Mouse (Mus musculus) urinary bladder, adult 18-20 months (tissue): ENCODE results near the gene Ankrd24.
"Not testable (repeated sequence)": the region's sequence is repeated elsewhere in the genome, so short reads cannot be mapped to it uniquely, and the experiment has no call there.

Experiments
- DNase-seq, 2 experiments: peaks; one replicate each; pipeline ENCODE4 v3.0.0; 2022; ENCODE audit warnings: low spot score in 2 of 2, mixed read lengths in 2 of 2

The Ankrd24 gene

DNA sequence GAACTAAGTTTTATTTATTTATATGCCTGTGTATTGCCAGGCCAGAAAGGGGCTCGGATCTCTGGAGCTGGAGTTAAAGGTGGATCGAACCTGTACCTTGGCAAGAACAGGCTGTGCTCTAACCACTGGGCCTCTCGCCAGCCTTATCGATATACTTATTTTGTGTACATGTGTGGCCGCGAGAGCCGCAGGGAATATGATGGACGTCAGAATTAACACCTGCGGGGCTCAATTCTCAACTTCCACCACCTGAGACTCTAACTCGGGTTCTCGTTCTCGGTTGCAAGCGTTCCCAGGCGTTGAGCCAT lies 22.7 kb upstream of the Ankrd24 start:
- no peak for DNase-seq

DNA sequence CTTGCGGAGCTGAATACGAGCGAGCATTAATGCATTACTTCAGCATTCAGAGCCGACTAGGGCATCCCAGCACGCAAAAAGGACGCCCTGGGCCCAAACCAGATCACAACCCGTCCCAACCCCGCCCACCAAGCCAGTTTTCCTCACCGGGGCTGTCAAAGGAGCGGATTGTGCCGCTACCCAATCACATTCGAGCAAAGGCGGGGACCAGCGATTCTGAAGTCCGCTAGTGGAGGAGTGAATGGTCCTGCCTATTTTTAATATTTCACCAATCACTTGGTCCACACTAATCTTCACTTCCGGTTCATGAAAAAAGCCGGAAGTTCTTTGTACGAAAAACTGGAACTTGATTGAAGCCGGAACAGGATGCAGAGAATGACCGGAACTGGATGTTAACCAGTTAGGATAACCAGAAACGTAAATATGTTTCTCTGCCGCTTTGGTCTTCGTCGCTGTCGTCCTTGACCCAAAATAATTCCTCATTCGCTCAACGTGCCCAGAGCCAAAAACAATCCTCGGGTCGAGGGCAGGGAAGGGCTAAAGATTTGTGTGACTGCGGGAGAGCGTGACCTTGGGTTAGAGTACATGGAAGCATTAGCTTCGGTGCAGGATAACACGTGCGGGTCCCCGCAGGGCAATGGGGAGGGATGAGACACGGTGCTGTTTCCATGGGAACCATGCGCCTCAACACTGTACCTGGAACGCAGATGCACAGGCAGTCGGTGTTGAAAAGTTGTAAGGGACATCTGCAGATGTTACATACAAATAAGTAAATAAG lies 22.2 kb upstream of the Ankrd24 start, which contains the start of gene BC025920:
TSS of gene BC025920 (plus strand) at position 297 of the 778 bp plus-strand sequence.
- peak; percentile 84 to 96 for DNase-seq

DNA sequence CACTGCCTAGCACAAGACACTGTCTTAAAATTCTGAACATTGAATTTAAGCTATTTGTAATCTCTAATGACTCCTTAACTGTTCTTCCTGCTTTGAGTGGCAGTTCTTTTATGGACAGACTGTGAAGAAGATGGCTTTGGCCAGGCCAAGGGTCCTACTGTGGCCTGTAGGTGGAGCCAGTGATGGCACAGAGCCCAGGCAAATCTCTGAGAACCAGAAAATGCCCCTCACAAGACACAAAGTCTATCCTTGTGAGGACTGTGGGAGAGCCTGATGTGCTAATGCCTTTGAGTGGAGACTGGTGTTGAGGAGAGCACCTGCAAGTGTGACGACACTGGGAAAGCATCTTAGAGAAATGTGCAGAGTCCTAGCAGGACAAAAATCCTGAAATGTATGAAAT lies 20.0 kb upstream of the Ankrd24 start:
- no peak for DNase-seq

DNA sequence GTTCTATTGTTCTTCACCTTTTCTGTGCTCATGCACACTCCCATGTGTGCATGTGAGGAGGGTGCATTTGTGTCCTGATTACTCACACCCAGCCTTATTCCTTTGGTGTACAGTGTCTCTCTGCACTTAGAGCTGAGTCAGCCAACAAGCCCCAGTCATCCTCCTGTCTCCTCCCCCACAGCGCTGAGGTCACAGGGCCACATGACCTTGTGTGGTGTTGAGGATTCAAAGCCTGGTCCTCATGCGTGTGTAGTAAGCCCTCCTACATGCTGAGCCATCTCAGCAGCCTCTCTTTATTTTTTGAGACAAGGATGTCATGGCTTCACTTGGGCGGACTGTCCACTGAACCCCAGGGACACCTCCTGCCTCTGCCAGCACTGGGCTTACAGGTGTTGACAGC lies 15.6 kb upstream of the Ankrd24 start:
- DNase-seq = no peak

DNA sequence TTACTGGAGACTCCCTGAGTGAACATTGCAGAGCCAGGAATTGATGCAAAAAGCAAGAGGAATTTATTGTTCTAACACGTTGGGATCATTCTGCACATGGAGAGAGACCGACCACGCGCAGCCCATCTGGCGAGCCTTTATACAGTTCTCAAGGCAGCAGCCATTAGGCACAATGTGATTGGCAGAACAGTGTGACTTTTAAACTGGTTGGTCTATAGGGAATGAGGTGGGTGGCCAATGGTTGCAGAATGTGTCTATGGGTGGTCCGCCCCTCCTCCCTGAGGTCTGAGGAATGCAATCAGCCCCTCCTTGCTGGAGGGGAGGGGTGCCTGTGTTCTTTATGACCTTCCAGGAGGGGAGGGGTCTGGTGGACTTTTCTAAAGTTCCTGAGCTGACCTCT lies 12.9 kb upstream of the Ankrd24 start:
- no peak for DNase-seq

DNA sequence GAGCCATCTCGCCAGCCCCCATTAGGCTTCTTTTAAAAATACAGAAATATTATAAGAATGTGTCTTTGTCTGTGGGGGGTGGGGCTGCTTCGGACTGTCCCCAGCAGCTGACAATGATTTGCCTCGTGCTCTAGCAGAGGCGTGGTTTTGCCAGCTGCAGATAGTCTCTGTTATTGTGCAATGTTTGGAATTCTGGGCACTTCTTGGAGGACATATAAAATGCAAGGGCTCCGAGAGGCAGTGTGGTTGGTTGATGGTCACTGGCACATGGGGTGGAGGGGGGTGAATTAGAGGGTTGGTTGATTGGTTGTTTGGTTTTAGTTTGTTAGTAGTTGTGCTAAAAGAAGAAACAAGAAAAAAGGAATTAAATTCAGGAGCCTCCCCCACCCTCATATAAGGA lies 8.4 kb upstream of the Ankrd24 start:
- DNase-seq = no peak

DNA sequence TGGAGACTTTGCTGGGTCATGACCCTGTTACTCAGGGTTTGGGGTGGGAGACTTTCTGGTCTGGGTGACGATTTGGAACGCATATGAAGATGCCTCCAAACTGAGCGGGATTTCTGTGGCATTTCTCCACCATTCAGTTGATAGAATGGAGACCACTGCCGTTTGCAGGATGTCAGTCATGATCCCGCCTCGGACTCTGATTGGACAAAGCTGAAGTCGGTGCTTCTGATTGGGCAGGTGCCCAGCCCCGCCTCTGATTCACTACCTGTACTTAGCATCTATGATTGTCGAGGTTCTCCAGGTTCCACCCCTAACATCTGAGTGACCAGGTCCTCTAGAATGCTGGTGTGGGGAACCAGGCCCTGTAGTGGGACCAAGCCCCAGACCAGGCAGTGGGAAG lies 7.6 kb upstream of the Ankrd24 start:
- no peak for DNase-seq

DNA sequence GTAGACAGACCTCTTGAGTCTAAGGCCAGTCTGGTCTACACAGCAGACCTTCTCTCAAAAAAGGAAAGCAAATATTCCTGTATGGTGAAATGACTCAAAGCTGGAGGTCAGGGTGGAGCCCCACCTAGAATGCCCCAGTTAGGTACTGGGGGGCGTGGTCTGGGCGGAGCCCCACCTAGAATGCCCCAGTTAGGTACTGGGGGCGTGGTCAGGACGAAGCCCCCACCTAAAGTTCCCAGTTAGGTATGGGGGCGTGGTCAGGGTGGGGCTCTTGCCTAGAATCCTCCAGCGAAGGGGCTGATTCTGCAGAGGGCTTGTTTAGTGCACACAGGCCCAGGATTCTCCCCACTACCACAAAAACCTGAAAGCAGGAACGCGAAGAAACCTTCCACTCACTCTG lies 4.9 kb upstream of the Ankrd24 start:
- no peak for DNase-seq

DNA sequence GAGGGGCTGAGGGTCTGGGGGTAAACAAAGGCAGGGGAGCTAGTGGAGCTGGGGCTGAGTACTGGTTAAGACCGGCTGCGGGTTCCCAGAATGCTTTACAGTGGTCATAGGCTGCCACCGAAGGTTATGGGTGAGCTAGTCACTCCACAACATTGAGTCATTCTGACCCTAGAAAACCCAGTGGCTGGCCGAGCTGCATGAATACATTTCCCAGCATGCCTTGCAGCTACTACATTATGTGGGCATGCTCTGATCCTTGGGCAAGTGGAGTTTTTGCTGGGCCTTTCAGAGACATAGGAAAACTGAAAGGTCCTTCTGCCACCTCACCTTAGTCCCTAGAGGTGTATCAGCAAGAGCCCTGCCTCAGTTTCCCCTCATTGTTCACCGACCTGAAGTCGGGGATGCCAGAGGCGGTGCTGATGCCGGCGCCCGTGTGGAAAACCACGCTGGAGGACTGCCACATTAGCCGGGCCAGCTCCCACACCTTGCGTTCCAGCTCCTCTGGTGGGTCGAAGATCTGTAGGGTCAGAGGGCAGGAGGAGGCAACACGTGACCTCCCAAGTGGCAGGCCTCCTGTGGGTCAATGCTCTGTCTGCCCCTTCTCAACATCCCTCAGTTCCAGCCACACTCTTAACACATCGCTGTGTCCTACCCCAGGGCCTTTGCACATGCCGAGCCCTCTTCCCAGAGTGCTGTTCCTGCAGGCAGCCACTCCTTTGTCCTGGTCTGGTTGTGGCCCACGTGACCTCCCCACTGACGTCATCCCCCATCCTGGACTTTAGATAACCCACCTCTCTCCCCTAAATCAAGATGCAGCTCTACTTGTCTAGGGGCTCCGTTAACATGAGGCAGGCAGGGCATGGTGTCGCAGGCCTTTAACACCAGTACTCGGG lies 2.0 kb upstream of the Ankrd24 start:
- DNase-seq = no peak

DNA sequence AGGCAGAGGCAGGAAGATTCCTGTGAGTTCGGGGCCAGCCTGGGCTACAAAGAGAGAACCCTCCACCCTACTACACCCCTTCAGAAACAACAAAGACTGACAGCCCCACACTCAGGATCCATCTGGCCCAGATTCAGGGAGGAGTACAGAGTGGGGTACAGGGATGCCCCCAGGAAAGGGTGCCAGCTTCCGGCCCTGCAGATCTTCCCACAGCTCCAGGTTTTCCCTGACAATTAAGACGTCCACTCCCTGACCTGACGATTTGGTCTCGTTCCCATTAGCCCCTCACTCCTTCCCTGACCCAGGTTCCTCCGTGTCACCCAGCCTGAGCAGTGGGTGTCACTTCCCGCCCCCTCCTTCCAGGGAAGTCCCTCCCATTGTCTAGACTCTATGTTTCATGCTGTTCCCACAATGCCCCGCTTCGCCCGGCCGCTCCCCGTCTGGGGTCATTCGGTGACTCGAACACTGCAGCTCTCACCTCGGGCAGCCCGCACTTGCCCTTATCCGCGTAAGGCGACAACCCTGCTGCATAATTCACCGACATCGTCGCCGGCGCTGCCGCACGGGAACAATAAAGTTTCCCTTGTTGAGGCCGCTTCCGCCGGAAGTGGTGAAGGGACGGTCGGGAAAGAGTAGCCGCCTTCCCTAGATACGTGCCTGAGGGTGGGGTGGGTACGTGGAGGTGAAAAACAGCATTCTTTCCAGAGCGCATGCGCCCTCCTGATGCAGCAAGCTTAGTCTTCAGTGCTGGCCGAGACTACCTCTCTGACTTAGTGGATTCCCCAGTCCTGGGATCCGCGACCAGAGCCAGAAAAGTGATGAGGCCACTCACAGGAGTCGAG lies 1.1 kb upstream of the Ankrd24 start, which contains the start of gene Sirt6:
TSS of gene Sirt6 (minus strand) at position 804 of the 842 bp plus-strand sequence.
- DNase-seq = peak; percentile 89 to 90

DNA sequence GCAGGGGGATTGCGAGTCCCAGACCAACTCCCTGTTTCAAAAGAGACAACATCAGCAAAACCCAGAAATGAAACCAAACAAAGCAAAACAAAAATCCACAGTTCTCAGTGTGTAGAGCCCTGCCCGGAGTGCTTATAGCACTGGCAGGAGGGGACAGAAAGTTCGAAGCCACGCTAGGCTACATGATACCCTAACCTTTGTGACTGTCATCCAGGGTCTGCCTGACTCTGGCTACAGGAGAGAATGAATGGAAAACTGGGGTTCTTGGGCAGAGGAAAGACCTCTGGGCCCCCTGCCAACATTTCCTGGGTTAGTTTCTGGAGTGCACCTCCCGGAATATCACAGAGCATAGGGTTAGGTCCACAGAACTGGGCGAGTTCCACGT lies 512 bp upstream of the Ankrd24 start:
- DNase-seq = no peak

DNA sequence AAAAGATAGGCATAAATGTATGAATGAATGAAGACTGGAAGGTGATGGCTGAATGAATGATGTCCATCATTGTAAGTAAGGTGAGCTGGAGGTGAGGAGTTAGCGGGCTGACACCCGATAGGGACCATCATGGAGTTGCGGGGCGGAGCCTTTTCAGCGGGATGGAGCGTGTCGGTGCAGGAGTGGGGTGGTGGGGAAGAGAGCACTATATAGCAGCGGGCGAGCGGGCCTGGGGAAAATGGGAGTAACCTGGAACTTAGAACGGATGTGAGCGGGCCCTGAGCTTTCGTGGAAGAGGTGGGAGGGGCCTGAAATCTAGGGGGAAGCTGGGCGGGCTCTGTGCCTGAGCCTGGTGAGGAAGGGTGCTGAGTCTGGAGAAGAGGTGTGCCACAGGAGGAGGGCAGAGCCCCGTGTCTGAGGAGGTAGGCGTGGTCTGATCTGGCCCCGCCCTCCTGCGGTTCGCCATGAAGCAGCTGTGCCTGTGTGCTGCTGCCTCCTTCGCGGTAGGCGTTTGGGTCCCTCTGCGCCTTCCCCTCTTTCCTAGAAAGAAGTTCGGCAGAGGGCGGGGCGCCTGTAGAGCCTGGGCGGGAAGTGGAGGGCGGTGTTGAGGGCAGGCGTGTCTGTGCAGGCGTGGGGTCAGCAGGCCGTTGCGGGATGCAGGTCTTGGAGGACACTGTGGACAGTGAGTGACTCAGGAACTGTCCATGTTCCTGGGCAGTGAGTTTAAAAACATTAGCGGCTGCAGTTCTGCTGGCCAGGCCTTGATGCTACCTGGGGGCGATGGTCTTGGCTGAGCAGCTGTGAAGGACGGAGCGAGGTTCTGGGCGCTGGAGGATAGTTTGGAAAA lies 5.1 kb downstream of the Ankrd24 start:
- DNase-seq = peak; percentile 68 to 70

DNA sequence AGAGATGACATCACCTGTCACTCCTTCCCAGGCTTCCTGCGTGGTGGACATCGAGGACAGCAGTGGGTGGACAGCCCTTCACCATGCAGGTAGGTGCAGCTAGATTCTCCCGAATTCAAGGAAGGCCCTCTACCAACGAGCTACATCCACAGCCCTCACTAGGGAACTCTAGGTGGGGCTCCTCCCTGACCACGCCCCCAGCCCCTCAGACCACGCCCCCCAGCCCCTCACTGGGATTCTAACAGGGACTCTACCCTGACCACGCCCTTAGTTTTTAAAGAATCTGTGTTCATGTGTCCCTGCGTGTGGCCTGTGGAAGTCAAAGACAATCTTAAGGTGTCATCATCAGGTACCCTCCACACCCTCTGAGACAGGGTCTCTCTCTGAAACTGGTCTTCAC lies 8.0 kb downstream of the Ankrd24 start:
- DNase-seq = no peak

DNA sequence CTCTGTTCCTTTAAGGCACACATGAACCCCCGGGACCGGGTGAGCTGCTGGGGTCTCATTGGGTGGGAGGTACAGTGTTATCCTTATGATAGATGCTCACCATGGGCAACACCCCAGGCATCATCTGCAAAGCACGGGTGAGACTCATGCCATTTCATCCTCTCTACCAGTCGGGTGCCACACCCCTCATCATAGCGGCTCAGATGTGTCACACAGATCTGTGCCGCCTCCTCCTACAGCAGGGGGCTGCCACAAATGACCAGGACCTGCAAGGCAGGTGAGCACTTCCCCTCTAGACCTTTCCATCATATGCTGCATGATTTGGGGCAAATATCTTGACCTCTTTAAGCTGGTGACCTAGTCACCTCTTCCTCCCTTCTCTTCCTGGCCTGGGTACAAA lies 9.8 kb downstream of the Ankrd24 start:
- DNase-seq = no peak

DNA sequence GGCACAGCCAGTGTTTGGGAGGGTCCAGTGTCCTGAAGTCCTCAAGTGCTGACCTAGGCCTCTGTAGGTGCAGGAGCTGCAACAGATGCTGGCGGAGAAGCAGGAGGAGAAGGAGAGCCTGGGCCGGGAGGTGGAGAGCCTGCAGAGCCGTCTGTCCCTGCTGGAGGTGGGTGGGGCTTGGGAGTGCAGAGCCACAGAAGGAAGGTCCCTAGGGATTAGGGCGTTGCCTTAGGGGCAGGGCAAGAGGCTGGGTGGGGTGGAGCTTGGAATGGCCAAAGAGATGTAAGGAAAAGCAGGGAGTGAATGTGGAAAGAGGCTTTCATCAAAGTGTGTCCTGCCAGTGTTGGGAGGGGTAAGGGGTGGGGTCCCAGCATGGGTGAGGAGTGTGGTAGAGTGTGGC lies 12.5 kb downstream of the Ankrd24 start:
- DNase-seq = not testable (repeated sequence)

DNA sequence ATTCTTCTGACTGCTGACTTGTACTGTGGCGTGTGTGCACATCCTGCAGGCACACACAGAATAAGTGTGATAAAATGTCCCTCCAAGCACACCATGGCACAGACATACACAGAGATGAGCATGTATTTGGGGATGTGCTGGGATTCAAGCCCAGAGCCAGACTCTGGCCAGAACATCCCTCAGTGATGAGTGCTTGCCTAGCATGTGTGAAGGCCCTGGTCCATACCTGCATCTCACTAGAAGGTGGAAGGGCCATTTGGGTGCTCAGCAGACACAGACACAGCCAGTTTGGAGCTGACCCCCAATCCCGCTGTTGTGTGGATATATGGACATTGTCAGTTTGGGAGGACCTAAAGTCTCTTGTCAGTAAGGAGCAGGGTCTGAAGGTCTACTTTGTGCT lies 13.2 kb downstream of the Ankrd24 start:
- DNase-seq = no peak

DNA sequence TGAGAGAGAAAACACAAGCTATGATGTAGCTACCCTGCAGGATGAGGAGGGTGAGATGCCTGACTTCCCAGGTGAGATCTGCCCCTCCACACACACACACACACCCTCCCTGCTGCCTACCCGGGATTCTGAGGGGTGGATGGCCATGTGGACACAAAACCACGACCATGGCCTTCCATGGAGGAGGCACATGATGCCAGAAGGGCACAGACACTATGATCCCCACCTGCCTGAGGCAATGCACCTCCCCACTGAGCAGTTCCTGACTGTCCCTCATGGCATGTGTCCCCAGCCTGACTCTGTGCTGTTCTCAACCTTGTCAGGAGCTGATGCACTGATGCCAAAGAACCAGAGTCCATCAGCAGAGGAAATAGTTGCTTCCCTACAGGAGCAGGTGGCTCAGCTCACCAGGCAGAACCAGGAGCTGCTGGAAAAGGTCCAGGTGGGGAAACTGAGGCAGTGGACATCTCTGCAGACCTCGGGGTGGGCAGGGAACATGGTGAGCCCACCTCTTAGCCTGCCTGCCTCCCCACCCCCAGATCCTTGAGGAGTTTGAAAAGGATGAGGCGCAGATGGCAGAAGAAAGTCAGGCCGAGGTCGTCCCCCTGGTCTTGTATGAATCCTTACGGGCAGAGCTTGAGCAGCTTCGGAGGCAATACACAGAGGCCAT lies 13.8 kb downstream of the Ankrd24 start:
- no peak for DNase-seq

DNA sequence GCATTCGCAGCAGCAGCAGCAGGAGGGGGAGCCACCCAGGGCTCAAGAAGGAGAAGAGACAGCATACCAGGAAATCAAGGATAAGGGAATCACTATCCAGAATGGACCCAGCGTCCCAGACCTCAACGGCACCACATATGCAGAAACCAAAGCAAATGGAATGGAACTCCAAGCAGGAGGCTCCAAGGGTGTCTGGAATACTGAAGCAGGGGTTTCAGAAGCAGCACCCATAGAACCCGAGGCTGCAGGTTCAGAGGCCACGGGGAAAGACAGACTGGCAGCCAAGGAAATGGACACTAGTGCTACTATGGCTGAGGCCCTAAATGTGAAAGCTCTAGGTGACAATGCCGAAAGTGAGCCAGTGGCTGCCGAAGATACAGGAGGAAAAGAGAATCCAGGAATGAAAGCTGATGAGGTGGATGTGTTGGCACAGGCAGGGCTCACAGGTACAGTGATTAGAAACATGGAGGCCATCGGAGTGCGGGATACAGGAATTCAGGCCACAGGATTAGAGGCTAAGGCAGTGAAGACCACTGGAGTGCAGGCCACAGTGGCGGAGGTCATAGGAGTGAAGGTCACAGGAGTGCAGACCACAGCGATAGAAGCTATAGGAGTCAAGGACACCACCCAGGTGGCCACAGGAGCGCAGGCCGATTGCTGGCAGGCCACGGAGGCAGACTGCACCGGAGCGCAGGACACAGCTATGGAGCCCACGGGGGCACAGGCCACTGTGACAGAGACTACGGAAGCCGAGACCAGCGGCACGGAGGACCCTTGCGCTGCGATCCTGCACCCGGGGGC lies 14.5 kb downstream of the Ankrd24 start:
- no peak for DNase-seq

DNA sequence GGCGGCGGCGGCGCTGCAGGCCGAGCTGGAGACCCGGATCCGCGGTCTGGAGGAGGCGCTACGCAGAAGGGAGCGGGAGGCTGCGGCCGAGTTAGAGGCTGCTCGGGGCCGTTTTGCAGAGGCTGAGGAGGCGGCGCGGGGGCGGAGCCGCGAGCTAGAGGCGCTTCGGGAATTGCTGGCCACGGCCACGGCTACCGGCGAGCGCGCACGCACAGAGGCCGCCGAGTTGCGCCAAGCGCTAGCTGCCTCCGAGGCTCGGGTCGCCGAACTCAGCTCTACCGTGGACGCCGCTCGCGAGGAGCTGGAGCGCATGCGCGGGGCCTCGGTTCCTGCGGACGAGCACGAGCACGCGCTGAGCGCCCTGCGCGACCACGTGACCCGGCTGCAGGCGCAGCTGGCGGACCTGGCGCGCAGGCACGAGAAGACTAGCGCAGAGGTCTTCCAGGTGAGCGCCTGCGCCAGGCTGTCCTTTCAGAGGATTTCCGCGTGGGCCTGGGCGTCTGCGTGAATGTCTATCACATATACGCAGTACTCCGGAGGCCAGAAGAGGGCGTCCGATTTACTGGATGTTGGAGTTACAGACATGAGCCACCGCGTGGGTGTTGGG lies 15.2 kb downstream of the Ankrd24 start:
- peak; percentile 86 to 94 for DNase-seq
